Mouse (Mus musculus) hindbrain, embryonic 13.5 days (tissue): ENCODE measurements at regions not wholly inside any gene's neighbourhood (a gene's known extent, or its start where the extent isn't known, plus 50 kb on each side); places are given as distances from the start of the nearest gene placed in this dataset.
"Not testable (repeated sequence)": the region's sequence is repeated elsewhere in the genome, so short reads cannot be mapped to it uniquely, and the experiment has no call there.

Source experiments
- ATAC-seq: fragments of 200-750 bp; cut with Nextera tagmentation; 2 replicates; pipeline ENCODE4 v1.8.0; 2017; ENCODE audit warnings: moderate TSS enrichment; ENCODE audit not compliant: low FRiP score
- H3K27ac ChIP-seq: fragments of 300-500 bp; sonication (generic); 2 replicates; pipeline ENCODE4 v1.5.1; 2015; ENCODE audit warnings: inconsistent platforms, mild to moderate bottlenecking, moderate library complexity
- H3K27me3 ChIP-seq: fragments of 300-500 bp; sonication (generic); 2 replicates; pipeline ENCODE4 v1.6.1; 2015; ENCODE audit warnings: mild to moderate bottlenecking, inconsistent platforms
- H3K36me3 ChIP-seq: fragments of 300-500 bp; sonication (generic); 2 replicates; pipeline ENCODE4 v1.6.1; 2015; ENCODE audit warnings: mild to moderate bottlenecking, inconsistent platforms
- H3K4me1 ChIP-seq: fragments of 300-500 bp; sonication (generic); replicated peaks from 2 replicates; pipeline ENCODE4 v1.6.1; 2015; ENCODE audit warnings: inconsistent platforms
- H3K4me2 ChIP-seq: fragments of 300-500 bp; sonication (generic); 2 replicates; pipeline ENCODE4 v1.6.1; 2015; ENCODE audit warnings: inconsistent platforms, mild to moderate bottlenecking, moderate library complexity
- H3K4me3 ChIP-seq: fragments of 300-500 bp; sonication (generic); 2 replicates; pipeline ENCODE4 v1.5.1; 2015; ENCODE audit warnings: mild to moderate bottlenecking, inconsistent platforms
- H3K9ac ChIP-seq: fragments of 300-500 bp; sonication (generic); 2 replicates; pipeline ENCODE4 v1.6.1; 2015; ENCODE audit warnings: mild to moderate bottlenecking, inconsistent platforms
- H3K9me3 ChIP-seq: fragments of 300-500 bp; sonication (generic); 2 replicates; pipeline ENCODE4 v1.6.1; 2016; ENCODE audit warnings: inconsistent platforms
- WGBS: fragments of 180-500 bp; shearing (Covaris S2); methylation state at CpG from one replicate; pipeline ENCODE4 v1.1.7; 2015; 5-methylcytosine and 5-hydroxymethylcytosine counted together

- H3K4me2 ChIP-seq, H3K27me3 ChIP-seq, H3K27ac ChIP-seq, H3K9ac ChIP-seq, H3K36me3 ChIP-seq, ATAC-seq, H3K4me1 ChIP-seq, H3K4me3 ChIP-seq: not testable (repeated sequence)
- WGBS, result 79% methylated on average over 6 of the region's 6 CpGs
- H3K9me3 ChIP-seq, result peaks cover 47% of the 10 kb centered on the region
Observed at GRCm38 (mm10) chr4:146727119-146727518, 116.4 kb downstream of the Zfp993 start.

- not testable (repeated sequence) for ATAC-seq, H3K9ac ChIP-seq, H3K4me2 ChIP-seq, H3K4me3 ChIP-seq, H3K27ac ChIP-seq, H3K36me3 ChIP-seq, H3K27me3 ChIP-seq, H3K4me1 ChIP-seq
- H3K9me3 ChIP-seq, result peaks cover 53% of the 10 kb centered on the region
- WGBS, result 87% methylated on average over 2 of the region's 2 CpGs
Observed at GRCm38 (mm10) chr4:146739775-146740174, 129.0 kb downstream of the Zfp993 start.

DNA sequence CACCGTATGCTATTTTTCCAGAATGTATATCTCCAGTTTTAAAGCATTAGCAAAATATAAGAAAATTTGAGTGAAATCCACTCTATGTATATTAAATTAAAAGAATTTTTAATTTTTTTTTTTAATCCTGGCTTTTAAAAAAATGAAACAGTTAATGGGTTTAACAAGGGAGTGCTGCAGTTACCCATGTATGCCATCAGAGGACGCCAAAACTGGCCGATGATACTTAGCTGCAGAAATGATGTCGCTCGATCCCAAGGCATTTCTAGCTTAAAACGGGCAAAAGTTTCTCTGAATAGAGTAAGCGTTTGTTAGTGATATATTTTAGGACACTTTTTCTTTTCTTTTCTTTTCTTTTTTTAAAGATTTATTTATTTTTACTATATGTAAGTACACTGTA lies 129.9 kb downstream of the Zfp993 start:
- WGBS, result 85% methylated on average over 7 of the region's 7 CpGs
- not testable (repeated sequence) for H3K4me1 ChIP-seq, H3K27ac ChIP-seq, H3K36me3 ChIP-seq, H3K9ac ChIP-seq, H3K27me3 ChIP-seq, ATAC-seq, H3K4me2 ChIP-seq, H3K4me3 ChIP-seq
- peaks cover 46% of the 10 kb centered on the region for H3K9me3 ChIP-seq

GRCm38 (mm10) chr4:146743762-146744161 lies 133.0 kb downstream of the Zfp993 start:
- not testable (repeated sequence) for H3K9ac ChIP-seq, H3K4me3 ChIP-seq, H3K36me3 ChIP-seq, H3K4me2 ChIP-seq, H3K27ac ChIP-seq, ATAC-seq, H3K27me3 ChIP-seq, H3K4me1 ChIP-seq
- H3K9me3 ChIP-seq, result peaks cover 43% of the 10 kb centered on the region
